Mouse (Mus musculus) liver, embryonic 13.5 days (tissue): ENCODE measurements at regions not wholly inside any gene's neighbourhood (a gene's known extent, or its start where the extent isn't known, plus 50 kb on each side); places are given as distances from the start of the nearest gene placed in this dataset.

Experiments used
- ATAC-seq: fragments of 200-750 bp; cut with Nextera tagmentation; 2 replicates; pipeline ENCODE4 v1.8.0; 2017; ENCODE audit warnings: low read depth, mild to moderate bottlenecking, moderate number of reproducible peaks, moderate library complexity
- DNase-seq: peaks from one replicate; pipeline ENCODE4 v3.0.0; 2022
- H3K27ac ChIP-seq: fragments of 300-500 bp; sonication (generic); 2 replicates; pipeline ENCODE4 v1.5.1; 2015; ENCODE audit warnings: moderate library complexity, mild to moderate bottlenecking, inconsistent platforms
- H3K27me3 ChIP-seq: fragments of 300-500 bp; sonication (generic); 2 replicates; pipeline ENCODE4 v1.6.1; 2015; ENCODE audit warnings: mild to moderate bottlenecking, inconsistent platforms
- H3K36me3 ChIP-seq: fragments of 300-500 bp; sonication (generic); 2 replicates; pipeline ENCODE4 v1.6.1; 2015; ENCODE audit warnings: mild to moderate bottlenecking, inconsistent platforms
- H3K4me1 ChIP-seq: fragments of 300-500 bp; sonication (generic); replicated peaks from 2 replicates; pipeline ENCODE4 v1.6.1; 2015; ENCODE audit warnings: inconsistent platforms
- H3K4me2 ChIP-seq: fragments of 300-500 bp; sonication (generic); 2 replicates; pipeline ENCODE4 v1.6.1; 2015; ENCODE audit warnings: inconsistent platforms, mild to moderate bottlenecking, moderate library complexity
- H3K4me3 ChIP-seq: fragments of 300-500 bp; sonication (generic); replicated peaks from 2 replicates; pipeline ENCODE4 v1.5.1; 2015; ENCODE audit warnings: mild to moderate bottlenecking, inconsistent platforms
- H3K9ac ChIP-seq: fragments of 300-500 bp; sonication (generic); 2 replicates; pipeline ENCODE4 v1.6.1; 2015; ENCODE audit warnings: mild to moderate bottlenecking, inconsistent platforms
- H3K9me3 ChIP-seq: fragments of 300-500 bp; sonication (generic); replicated peaks from 2 replicates; pipeline ENCODE4 v1.6.1; 2016; ENCODE audit warnings: inconsistent platforms
- WGBS: fragments of 180-500 bp; shearing (Covaris S2); methylation state at CpG from one replicate; pipeline ENCODE4 v1.1.7; 2015; ENCODE audit not compliant: insufficient replicate concordance; 5-methylcytosine and 5-hydroxymethylcytosine counted together

DNA sequence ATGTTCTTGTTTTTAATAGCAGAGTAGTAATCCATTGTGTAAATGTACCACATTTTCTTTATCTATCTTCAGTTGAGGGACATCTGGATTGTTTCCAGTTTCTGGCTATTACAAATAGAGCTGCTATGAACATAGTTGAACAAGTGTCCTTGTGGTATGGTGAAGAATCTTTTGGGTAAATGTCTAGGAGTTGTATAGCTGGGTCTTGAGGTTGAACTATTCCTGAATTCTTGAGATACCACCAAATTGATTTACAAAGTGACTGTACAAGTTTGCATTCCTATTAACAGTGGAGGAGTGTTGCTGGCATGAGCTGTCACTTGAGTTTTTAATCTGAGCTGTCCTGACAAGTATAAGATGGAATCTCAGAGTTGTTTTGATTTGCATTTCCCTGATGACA is 76.0 kb upstream of the Zfp648 start:
- no peaks in the 10 kb centered on the region for H3K36me3 ChIP-seq
- no peak overlapping the region for H3K4me2 ChIP-seq
- no peaks in the 10 kb centered on the region for H3K27me3 ChIP-seq
- no peaks in the 10 kb centered on the region for H3K9me3 ChIP-seq
- no peak for ATAC-seq
- no peak overlapping the region for H3K9ac ChIP-seq
- no peak overlapping the region for H3K4me3 ChIP-seq
- no peak overlapping the region for H3K27ac ChIP-seq
- DNase-seq, result no peak
- no peaks in the 10 kb centered on the region for H3K4me1 ChIP-seq

DNA sequence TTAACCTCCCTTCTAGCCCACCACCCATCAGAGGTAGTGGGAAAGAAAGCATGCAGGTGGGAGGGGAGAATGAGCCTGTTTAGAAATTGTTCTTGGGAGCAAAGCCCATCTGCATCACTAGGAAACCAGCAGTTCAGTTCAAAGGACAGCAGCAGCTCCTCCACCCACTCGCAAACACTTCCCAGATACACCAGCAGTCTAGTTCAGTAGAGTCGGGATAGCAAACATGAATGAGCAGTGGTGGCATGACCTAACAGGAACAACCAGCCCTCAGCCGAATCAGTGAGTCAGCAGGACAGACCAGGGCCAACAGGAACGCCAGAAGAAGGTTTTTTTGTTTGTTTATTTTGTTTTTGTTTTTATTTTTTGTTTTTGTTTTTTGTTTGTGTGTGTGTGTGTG is 74.5 kb upstream of the Zfp648 start:
- DNase-seq (no peak), ATAC-seq (no peak)
- Histone ChIP-seq H3K4me3 (no peak overlapping the region), H3K4me1 (no peaks in the 10 kb centered on the region), H3K36me3 (no peaks in the 10 kb centered on the region), H3K9ac (no peak overlapping the region), H3K9me3 (no peaks in the 10 kb centered on the region), H3K4me2 (no peak overlapping the region), H3K27me3 (no peaks in the 10 kb centered on the region), H3K27ac (no peak overlapping the region)
- 34% methylated on average over 4 of the region's 4 CpGs for WGBS

DNA sequence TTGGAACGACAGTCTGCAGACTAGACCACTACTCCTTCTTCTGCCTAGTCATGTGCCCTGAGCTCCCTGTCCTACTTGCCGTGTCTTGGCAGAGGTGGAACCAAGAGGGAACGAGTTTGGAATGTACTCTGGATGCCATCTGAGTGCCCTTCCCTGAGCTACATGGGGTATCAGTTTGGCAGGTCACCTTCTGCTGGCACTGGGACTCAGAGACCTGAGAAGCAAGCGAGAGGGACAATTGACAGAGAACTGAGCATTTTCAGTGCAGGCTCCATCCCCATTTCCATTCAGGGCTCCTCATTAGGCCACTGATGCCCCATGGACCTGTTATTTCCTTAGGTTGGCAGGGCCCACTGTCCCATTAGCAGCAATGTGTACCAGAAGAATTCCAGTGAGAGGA is 61.5 kb upstream of the Zfp648 start:
- Histone ChIP-seq H3K4me1 (no peaks in the 10 kb centered on the region), H3K9me3 (no peaks in the 10 kb centered on the region), H3K36me3 (no peaks in the 10 kb centered on the region), H3K4me3 (no peak overlapping the region), H3K9ac (no peak overlapping the region), H3K4me2 (no peak overlapping the region), H3K27me3 (no peaks in the 10 kb centered on the region; the same call in 1 of the 2 replicates), H3K27ac (no peak overlapping the region)
- no peak for DNase-seq
- ATAC-seq, result no peak
- WGBS, result 48% methylated on average over 4 of the region's 4 CpGs

DNA sequence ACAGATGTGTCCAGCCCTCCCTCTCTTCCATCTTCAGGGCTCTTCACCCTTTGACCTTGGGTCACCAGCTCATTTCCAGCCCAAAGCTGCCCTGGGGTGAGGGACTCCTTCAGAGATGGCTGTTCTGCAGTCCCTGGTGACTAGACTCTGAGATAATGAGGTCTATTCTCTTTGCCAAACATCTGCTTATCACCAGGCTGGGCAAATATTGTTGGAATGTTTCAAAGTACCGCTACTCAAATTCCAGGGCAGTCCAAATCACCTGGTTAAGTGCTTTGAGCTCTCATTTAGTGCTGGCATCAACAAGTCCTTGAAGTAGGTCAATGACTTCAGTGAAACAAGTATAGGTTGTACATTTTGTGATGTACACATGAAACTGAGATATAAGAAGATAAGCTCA is 57.3 kb upstream of the Zfp648 start:
- Histone ChIP-seq H3K9me3 (no peaks in the 10 kb centered on the region), H3K36me3 (no peaks in the 10 kb centered on the region), H3K27ac (no peak overlapping the region), H3K9ac (no peak overlapping the region), H3K4me2 (no peak overlapping the region), H3K4me1 (no peaks in the 10 kb centered on the region), H3K4me3 (no peak overlapping the region), H3K27me3 (no peaks in the 10 kb centered on the region; the same call in 1 of the 2 replicates)
- WGBS, result 42% methylated on average over 1 of the region's 1 CpGs
- DNase-seq (no peak), ATAC-seq (no peak)

DNA sequence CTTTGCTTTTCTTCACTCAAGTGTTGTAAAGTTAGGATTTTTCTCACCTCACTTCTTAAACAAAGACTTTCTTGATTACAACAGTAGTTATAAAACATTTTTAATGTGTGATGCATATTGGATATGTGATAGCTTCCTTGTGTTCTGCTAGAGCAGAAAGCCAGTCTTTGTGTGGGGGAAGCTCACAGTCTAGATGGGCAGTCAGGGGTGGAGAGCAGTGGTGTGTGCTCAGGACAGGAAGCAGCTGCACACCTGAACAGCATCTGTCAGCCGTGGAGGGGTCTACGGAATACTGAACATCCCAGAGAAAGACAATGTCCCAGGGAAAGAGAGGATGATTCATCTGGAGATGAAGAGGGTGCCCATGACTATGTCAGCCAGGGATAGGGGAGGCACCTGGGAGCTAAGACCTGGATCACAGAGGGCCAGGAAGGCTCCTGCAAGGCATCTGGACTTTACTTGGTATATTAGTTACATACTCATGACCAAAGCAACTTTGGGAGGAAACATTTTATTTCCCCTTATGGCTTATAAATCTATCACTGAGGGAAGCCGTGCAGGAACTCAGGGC is 53.9 kb upstream of the Zfp648 start:
- WGBS, result 60% methylated on average over 3 of the region's 3 CpGs
- Histone ChIP-seq H3K27ac (no peak overlapping the region), H3K9me3 (no peaks in the 10 kb centered on the region), H3K4me3 (no peak overlapping the region), H3K4me2 (no peak overlapping the region), H3K27me3 (no peaks in the 10 kb centered on the region), H3K36me3 (no peaks in the 10 kb centered on the region), H3K9ac (no peak overlapping the region), H3K4me1 (peaks cover 2% of the 10 kb centered on the region; the same call in 1 of the 2 replicates)
- DNase-seq, result no peak
- ATAC-seq, result no peak

DNA sequence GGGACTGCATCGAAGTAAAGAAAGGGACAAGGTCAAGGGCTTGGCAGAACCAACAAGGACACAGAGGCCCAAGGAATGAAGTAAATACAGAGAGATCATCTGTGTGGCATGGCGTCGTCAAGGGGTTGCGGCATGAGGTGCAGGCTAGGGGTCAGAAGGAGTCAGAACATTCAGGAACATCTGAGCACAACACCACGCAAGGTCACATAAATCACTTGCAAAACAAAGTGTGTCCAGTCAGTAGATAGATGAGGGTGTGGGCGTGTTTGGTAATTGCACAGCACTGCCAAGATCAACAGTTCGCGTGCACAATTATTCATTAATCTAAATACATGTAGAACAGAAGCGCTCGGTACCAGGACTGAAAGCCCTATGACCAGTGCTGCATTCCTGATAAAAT is 52.0 kb upstream of the Zfp648 start:
- Histone ChIP-seq H3K9me3 (no peaks in the 10 kb centered on the region), H3K27ac (no peak overlapping the region), H3K4me3 (no peak overlapping the region), H3K4me2 (no peak overlapping the region), H3K9ac (no peak overlapping the region), H3K4me1 (peaks cover 2% of the 10 kb centered on the region; the same call in 1 of the 2 replicates), H3K27me3 (no peaks in the 10 kb centered on the region), H3K36me3 (no peaks in the 10 kb centered on the region)
- WGBS, result 78% methylated on average over 10 of the region's 10 CpGs
- ATAC-seq, result no peak
- no peak for DNase-seq

DNA sequence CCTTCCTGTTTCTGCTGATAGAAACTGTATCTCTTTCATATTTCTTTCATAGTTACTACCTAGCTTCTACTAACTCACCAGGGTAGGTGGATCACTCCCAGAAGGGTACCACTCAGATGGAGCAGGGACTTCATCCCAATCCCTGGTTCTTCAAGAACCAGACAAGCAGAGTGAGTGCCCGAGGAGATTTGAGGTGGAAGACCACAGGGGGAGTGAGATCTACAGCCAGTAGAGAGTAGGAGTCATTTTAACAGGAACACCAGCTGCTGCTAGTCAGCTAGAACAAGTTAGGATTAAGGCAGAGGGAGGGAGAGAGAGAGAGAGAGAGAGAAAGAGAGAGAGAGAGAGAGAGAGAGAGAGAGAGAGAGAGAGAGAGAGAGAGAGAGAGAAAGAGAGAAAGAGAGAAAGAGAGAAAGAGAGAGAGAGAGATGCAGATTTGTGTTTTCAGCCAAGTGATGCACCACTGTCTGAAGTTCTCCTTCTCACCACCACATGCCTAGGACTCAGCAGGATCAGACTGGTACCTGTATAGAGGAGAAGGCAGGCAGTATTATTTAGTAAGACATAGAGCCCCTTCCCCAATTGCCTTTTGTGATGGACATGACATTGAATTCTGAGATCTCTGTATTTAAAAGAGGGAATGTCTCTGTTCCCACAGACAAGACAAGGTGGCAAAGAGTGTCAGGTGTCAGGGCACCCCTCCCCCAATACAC is 51.4 kb upstream of the Zfp648 start:
- 41% methylated on average over 1 of the region's 1 CpGs for WGBS
- no peak overlapping the region for H3K27ac ChIP-seq
- no peak overlapping the region for H3K4me3 ChIP-seq
- H3K4me1 ChIP-seq, result peaks cover 2% of the 10 kb centered on the region; the same call in 1 of the 2 replicates
- DNase-seq (no peak), ATAC-seq (peak; percentile 14; the same call in 1 of the 2 replicates)
- no peak overlapping the region for H3K9ac ChIP-seq
- no peaks in the 10 kb centered on the region for H3K27me3 ChIP-seq
- no peaks in the 10 kb centered on the region for H3K9me3 ChIP-seq
- no peaks in the 10 kb centered on the region for H3K36me3 ChIP-seq
- H3K4me2 ChIP-seq, result no peak overlapping the region

DNA sequence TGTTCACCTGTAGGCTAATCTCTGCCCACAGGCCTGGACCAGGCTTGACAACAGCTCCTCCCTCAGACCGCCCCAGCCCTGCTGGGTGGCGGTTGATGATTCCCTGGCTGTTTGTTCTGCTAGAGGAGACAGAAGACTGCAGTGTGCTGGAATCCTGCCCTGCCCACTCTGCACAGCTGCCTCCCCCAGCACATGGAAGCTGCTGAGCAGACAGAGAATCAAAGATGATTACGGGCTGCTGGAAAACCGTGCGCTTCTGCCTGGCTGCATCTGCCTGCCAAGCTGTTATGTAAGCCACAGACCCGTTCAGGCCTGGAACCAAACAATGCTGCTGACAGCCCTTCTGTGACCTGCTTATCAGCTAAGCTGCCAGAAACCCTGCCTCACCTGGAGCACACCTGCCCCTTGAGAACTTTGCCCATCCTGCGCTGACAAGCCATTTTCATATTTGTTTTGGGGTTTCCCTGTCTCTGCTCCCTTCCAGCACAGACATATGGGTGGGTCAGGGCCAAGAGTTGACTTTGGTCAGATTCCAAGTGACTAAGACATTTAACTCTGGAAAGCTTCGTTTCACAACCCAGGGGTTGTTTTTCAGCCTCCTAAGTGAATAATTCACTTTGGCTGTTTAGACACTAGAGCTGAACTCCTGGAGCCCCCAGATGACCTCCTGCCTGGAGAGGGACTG is 50.7 kb upstream of the Zfp648 start:
- 45% methylated on average over 8 of the region's 8 CpGs for WGBS
- no peak overlapping the region for H3K27ac ChIP-seq
- H3K9ac ChIP-seq, result no peak overlapping the region
- peaks cover 2% of the 10 kb centered on the region; the same call in 1 of the 2 replicates for H3K4me1 ChIP-seq
- ATAC-seq, result peak; percentile 78
- no peaks in the 10 kb centered on the region for H3K36me3 ChIP-seq
- H3K4me3 ChIP-seq, result no peak overlapping the region
- 0 out of 2 replicates have a peak overlapping the region, but pooled peaks have one; percentile 9 for H3K4me2 ChIP-seq
- no peaks in the 10 kb centered on the region for H3K27me3 ChIP-seq
- no peak for DNase-seq
- H3K9me3 ChIP-seq, result no peaks in the 10 kb centered on the region
